Mouse (Mus musculus) liver, embryonic 11.5 days (tissue): Measurements from ENCODE around the gene Agbl1. TPM values are rescaled to one million over a fixed set of nuclear protein-coding genes. Genes with fewer than 3 reads are reported as not detected.
"Not testable (repeated sequence)": the region's sequence is repeated elsewhere in the genome, so short reads cannot be mapped to it uniquely, and the experiment has no call there.

ENCODE experiments used
- ATAC-seq: fragments of 200-750 bp; cut with Nextera tagmentation; replicated peaks from 2 replicates; pipeline ENCODE4 v1.8.0; 2017; ENCODE audit warnings: moderate number of reproducible peaks, mild to moderate bottlenecking, moderate TSS enrichment, moderate library complexity; ENCODE audit not compliant: low FRiP score
- DNase-seq: peaks from one replicate; pipeline ENCODE4 v3.0.0-alpha.2; 2017; ENCODE audit warnings: low spot score
- H3K27ac ChIP-seq: fragments of 300-500 bp; sonication (generic); 2 replicates; pipeline ENCODE4 v1.5.1; 2014; ENCODE audit warnings: mild to moderate bottlenecking, low read depth, low read length, control low read depth
- H3K27me3 ChIP-seq: fragments of 300-500 bp; sonication (generic); replicated peaks from 2 replicates; pipeline ENCODE4 v1.6.1; 2014; ENCODE audit warnings: low read length, mixed read lengths; ENCODE audit not compliant: control insufficient read depth, insufficient read depth
- H3K36me3 ChIP-seq: fragments of 300-500 bp; sonication (generic); 2 replicates; pipeline ENCODE4 v1.6.1; 2014; ENCODE audit warnings: mild to moderate bottlenecking, low read length, moderate library complexity, mixed read lengths; ENCODE audit not compliant: control insufficient read depth, insufficient read depth
- H3K4me1 ChIP-seq: fragments of 300-500 bp; sonication (generic); replicated peaks from 2 replicates; pipeline ENCODE4 v1.6.1; 2014; ENCODE audit warnings: low read length, mixed read lengths; ENCODE audit not compliant: control insufficient read depth, insufficient read depth
- H3K4me2 ChIP-seq: fragments of 300-500 bp; sonication (generic); 2 replicates; pipeline ENCODE4 v1.6.1; 2014; ENCODE audit warnings: mild to moderate bottlenecking, control low read depth, moderate library complexity
- H3K4me3 ChIP-seq: fragments of 300-500 bp; sonication (generic); 2 replicates; pipeline ENCODE4 v1.5.1; 2014; ENCODE audit warnings: low read depth, low read length, control low read depth
- H3K9ac ChIP-seq: fragments of 300-500 bp; sonication (generic); 2 replicates; pipeline ENCODE4 v1.6.1; 2014; ENCODE audit warnings: low read depth, low read length, control low read depth
- H3K9me3 ChIP-seq: fragments of 300-500 bp; sonication (generic); 2 replicates; pipeline ENCODE4 v1.6.1; 2016; ENCODE audit warnings: low read length, inconsistent platforms, mixed read lengths; ENCODE audit not compliant: control insufficient read depth
- WGBS: fragments of 180-500 bp; shearing (Covaris S2); extraction: QIAGEN DNeasy Blood & Tissue Kit; methylation state at CpG from one replicate; pipeline ENCODE4 v1.1.7; 2014; 5-methylcytosine and 5-hydroxymethylcytosine counted together
- polyA plus RNA-seq: library from polyadenylated mRNA; unstranded; fragments of >200 nt; fragmentation: Nextera tagmentation; extraction: Ambion mirVana; gene quantifications from 2 replicates; pipeline ENCODE4 v1.2.1, GENCODE M21; 2014

Agbl1 gene
- polyA plus RNA-seq, 1 experiment from 2014 or later = not detected

DNA sequence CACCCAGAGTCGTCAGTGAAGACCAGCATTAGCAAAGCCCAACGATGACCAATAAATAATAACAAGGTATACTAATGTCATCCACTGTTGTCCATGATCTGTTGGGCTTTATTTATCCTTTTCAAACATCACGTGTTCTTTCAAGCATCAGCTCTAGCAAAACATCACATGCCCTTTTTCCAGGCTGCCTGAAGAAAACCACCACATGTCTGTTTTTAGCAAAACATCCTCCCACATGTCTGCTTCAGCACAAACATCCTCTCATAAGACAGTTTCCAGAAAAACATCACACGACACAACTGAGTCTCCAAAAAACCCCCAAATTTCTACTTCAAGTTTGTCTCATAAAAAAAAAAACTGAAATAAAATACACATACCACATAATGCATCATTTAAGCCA lies 7.8 kb downstream of the Agbl1 start:
- no peaks in the 10 kb centered on the region for H3K36me3 ChIP-seq
- no peak overlapping the region for H3K27ac ChIP-seq
- no peaks in the 10 kb centered on the region for H3K27me3 ChIP-seq
- no peak overlapping the region for H3K9ac ChIP-seq
- no peak for DNase-seq
- no peak for ATAC-seq
- H3K4me2 ChIP-seq = no peak overlapping the region
- no peak overlapping the region for H3K4me3 ChIP-seq
- no peaks in the 10 kb centered on the region for H3K9me3 ChIP-seq
- H3K4me1 ChIP-seq = no peaks in the 10 kb centered on the region
- 74% methylated on average over 4 of the region's 4 CpGs for WGBS

DNA sequence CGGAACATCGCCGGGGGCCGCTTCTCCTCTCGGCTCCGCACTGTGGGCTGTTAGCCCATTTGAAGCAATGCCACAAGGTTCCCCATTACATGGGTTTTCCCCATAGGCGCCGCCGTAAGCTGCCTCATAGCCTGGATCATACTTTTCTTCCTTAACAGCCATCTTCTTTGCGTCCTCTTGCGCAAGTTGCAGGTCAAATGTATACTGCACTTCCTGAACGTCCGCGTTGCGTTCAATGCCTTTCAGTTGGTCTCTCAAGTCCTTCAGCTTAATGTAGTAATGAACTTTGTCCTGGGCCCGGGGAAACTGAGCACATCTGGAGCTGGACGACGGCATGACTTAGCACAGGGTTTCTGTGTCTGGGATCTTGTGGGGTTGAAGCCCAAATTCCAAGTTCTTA lies 15.2 kb downstream of the Agbl1 start:
- not testable (repeated sequence) for H3K9ac ChIP-seq, H3K4me3 ChIP-seq, H3K27me3 ChIP-seq, H3K4me2 ChIP-seq, H3K36me3 ChIP-seq, H3K4me1 ChIP-seq, H3K27ac ChIP-seq, DNase-seq, ATAC-seq, H3K9me3 ChIP-seq
- 95% methylated on average over 15 of the region's 18 CpGs for WGBS

DNA sequence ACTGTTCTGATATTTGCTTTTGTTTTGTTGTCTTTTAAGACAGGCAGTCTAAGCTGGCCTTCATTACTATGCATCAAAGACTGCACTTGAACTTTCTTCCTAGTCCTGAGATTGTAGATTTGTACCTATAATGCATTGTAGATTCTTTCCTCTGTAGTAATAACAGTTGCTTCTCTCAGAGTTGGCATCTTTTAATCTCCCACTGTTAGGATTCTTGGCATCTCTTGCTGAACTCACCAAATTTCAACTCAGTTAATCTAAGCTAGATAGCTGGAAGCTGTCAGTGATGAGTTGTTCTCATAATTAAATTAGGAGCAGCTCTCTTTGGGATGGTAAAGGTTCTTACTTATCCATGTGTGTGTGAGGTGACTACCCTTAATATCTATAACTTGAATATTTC lies 45.4 kb downstream of the Agbl1 start:
- no peak overlapping the region for H3K4me2 ChIP-seq
- H3K9ac ChIP-seq = no peak overlapping the region
- no peak for DNase-seq
- no peaks in the 10 kb centered on the region for H3K9me3 ChIP-seq
- H3K27ac ChIP-seq = no peak overlapping the region
- H3K36me3 ChIP-seq = no peaks in the 10 kb centered on the region
- H3K4me1 ChIP-seq = no peaks in the 10 kb centered on the region
- no peaks in the 10 kb centered on the region for H3K27me3 ChIP-seq
- ATAC-seq = no peak
- no peak overlapping the region for H3K4me3 ChIP-seq

DNA sequence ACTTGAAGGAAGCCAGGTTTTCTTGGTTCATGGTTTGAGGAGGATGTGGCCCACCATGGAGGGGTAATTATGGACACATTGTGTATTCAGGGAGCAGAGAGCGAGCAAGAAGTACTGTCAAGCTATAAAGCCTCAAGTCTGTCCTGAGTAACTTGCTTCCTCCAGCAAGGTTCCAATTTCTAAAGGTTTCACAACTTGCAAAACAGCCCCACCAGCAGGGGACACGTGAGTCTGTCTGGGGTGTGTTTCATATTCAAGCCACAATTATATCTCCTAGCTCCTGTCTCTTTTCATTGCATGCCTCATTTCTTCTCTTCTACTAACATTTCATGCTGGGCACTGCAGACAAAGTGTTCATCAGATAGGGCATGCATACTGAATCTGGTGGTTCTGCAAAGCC lies 53.1 kb downstream of the Agbl1 start:
- DNase-seq (no peak), ATAC-seq (no peak)
- H3K4me3 ChIP-seq = no peak overlapping the region
- no peak overlapping the region for H3K27ac ChIP-seq
- H3K9ac ChIP-seq = no peak overlapping the region
- H3K36me3 ChIP-seq = no peaks in the 10 kb centered on the region
- H3K9me3 ChIP-seq = no peaks in the 10 kb centered on the region
- 44% methylated on average over 2 of the region's 2 CpGs for WGBS
- H3K27me3 ChIP-seq = no peaks in the 10 kb centered on the region
- no peaks in the 10 kb centered on the region for H3K4me1 ChIP-seq
- no peak overlapping the region for H3K4me2 ChIP-seq

DNA sequence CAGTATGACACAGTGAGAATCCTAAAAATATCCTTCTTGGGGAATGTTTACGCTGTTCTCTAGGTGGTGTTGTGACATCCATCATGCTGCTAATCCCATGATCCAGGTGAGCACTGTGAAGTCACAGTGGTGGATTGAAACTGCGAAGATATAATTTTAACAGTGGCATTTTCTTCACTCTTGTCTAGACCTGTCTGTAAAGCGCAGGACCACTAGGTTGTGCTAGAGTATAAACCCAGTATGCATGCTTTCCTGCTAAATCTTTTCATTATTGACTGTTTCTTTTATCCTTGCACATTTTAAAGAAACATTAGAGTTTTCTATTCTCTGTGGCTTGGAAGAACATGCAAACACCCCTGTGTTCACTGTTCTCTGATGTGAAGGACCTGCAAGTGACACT lies 57.8 kb downstream of the Agbl1 start:
- 70% methylated on average over 3 of the region's 3 CpGs for WGBS
- DNase-seq = no peak

DNA sequence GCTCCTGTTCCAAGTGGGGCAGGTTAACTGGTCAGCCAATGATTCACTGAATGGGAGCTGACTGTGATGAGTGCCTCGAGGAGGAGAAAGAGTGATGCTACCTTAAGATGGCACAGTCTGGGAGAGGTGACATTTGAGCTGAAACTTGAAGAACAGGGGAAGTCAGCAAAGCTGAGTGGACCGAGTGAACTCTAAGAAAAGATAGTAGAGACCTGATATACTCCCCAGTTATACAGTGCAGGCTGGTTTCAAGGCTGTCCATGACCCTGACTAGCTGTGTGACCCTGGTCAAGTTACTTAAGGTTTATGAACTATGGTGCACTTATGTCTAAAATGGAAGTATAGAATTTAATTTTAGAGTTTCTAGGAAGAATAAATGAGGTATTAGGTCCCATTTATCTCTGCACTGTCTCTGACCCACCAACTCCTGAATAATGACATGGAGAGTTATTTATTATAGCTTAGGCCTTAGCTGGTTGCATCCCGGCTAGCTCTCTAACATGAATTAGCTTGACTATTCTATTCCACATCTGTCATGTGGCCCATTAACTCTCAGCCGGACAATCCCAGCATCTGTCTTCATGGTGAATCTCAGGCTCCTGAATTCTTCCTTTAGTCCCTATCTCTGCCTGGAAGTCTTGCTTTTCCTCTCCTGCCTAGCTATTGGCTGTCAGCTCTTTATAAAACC lies 92.3 kb downstream of the Agbl1 start:
- 75% methylated on average over 4 of the region's 4 CpGs for WGBS
- ATAC-seq (no peak), DNase-seq (no peak)

More for the DNA sequence above, 57.8 kb downstream of the Agbl1 start:
- H3K4me1 ChIP-seq = no peaks in the 10 kb centered on the region
- ATAC-seq = no peak
- H3K9me3 ChIP-seq = no peaks in the 10 kb centered on the region
- H3K9ac ChIP-seq = no peak overlapping the region
- no peak overlapping the region for H3K27ac ChIP-seq
- H3K36me3 ChIP-seq = no peaks in the 10 kb centered on the region
- H3K4me2 ChIP-seq = no peak overlapping the region
- no peak overlapping the region for H3K4me3 ChIP-seq
- no peaks in the 10 kb centered on the region for H3K27me3 ChIP-seq

DNA sequence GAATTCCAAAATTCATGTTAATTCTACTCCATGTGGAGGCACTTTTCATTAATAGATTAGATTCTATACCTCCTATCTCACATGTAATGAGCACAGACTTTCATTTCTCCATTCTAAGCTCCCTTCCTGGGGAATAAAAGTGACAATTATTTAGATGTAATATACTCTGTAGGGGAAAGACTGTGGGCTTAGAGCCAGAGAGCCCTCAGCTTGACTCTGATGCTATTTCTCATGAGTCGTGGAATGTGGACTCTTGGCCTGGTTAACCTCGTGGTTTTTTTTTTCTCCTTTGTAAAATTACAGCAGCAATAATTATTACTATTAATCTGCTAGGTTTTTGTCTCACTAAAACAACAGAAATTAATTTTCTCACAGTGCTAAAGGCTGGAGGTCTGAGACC lies 96.4 kb downstream of the Agbl1 start:
- Histone ChIP-seq H3K27me3 (no peaks in the 10 kb centered on the region), H3K4me3 (no peak overlapping the region), H3K36me3 (no peaks in the 10 kb centered on the region), H3K9me3 (no peaks in the 10 kb centered on the region), H3K27ac (no peak overlapping the region), H3K9ac (no peak overlapping the region), H3K4me1 (no peaks in the 10 kb centered on the region), H3K4me2 (no peak overlapping the region)
- 50% methylated on average over 2 of the region's 2 CpGs for WGBS
- ATAC-seq = no peak
- no peak for DNase-seq

More for the DNA sequence above, 92.3 kb downstream of the Agbl1 start:
- Histone ChIP-seq H3K9me3 (no peaks in the 10 kb centered on the region), H3K4me3 (no peak overlapping the region), H3K9ac (no peak overlapping the region), H3K36me3 (no peaks in the 10 kb centered on the region), H3K27ac (no peak overlapping the region), H3K27me3 (no peaks in the 10 kb centered on the region), H3K4me1 (no peaks in the 10 kb centered on the region), H3K4me2 (no peak overlapping the region)

DNA sequence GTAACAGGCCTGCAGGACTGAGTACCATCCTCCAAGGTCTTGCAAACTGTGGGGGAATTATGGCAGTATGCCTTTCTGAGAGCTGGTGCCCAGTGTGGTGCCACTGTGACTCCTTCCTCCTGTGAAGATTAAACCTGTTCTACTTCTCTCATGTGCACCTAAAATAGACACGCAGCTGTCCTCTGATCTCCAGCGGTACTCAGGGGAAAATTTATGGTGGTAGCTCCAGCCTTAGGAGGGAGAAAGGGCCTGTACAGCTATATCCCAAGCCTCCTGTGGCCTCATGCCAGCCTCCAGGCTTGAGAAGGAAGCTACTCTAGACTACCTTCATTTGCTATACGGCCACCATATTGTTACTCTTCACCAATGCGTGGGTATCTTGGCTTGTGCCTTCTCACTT lies 109.6 kb downstream of the Agbl1 start:
- WGBS = 91% methylated on average over 4 of the region's 4 CpGs
- Histone ChIP-seq H3K27me3 (no peaks in the 10 kb centered on the region), H3K36me3 (no peaks in the 10 kb centered on the region), H3K9me3 (no peaks in the 10 kb centered on the region), H3K4me2 (no peak overlapping the region), H3K4me1 (no peaks in the 10 kb centered on the region), H3K4me3 (no peak overlapping the region), H3K9ac (no peak overlapping the region), H3K27ac (no peak overlapping the region)
- DNase-seq (no peak), ATAC-seq (no peak)

DNA sequence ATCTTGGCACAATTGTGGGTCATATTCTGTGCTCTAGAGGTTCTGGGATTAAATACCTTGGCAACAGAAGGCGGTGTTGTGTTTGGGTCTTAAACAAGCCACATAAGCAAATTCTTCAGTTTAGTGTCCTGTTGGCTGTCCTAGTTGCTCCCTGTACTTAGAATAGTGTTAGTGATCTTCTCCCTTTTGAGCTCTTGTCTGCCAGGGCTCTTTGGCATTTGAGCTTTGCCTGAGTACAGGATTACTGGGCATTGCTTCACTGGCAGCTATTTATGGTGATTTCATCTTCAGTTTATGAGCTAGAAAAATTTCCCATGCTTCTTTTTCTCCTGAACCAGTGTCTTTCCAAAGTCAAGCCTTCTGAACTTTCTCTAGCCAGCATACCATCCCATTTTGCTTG lies 111.9 kb downstream of the Agbl1 start:
- Histone ChIP-seq H3K4me1 (no peaks in the 10 kb centered on the region), H3K4me2 (no peak overlapping the region), H3K27me3 (no peaks in the 10 kb centered on the region), H3K4me3 (no peak overlapping the region), H3K9ac (no peak overlapping the region), H3K36me3 (no peaks in the 10 kb centered on the region), H3K27ac (no peak overlapping the region), H3K9me3 (no peaks in the 10 kb centered on the region)
- DNase-seq (no peak), ATAC-seq (no peak)
- WGBS = 96% methylated on average over 1 of the region's 1 CpGs
